ENCODE assay signal across 8 mouse cellular contexts in genomic region chr16:91073163-91073892, GRCm38 (mm10). TPM values are rescaled to one million over a fixed set of nuclear protein-coding genes. Genes with fewer than 3 reads are reported as not detected.
DNase-seq lines count a peak whose midpoint lies in the region; ATAC-seq and TF ChIP-seq lines count a peak whose summit lies in the region.

No protein-coding gene starts in this region.

- 33% methylated on average over 24 of the region's 24 CpGs for WGBS in embryonic facial prominence, embryonic 13.5 days
- WGBS in heart, adult 2 months: 41% methylated on average over 23 of the region's 24 CpGs
- 44% methylated on average over 20 of the region's 24 CpGs for WGBS in kidney, adult 2 months
- WGBS in limb, embryonic 11.5 days: 39% methylated on average over 23 of the region's 24 CpGs
- WGBS in midbrain, embryonic 14.5 days: 31% methylated on average over 24 of the region's 24 CpGs

- peak; percentile 98 for DNase-seq in 3T3-L1 (ENCODE audit: low read depth, low spot score)
- DNase-seq in adrenal gland, postnatal 36 days: peak; percentile 88 to 89
- peak; percentile 83 to 86 for DNase-seq in heart, adult 2 months
- DNase-seq in kidney, adult 2 months: peak; percentile 93
- peak; percentile 93 for DNase-seq in limb, embryonic 11.5 days (ENCODE audit: low spot score)
- DNase-seq in midbrain, embryonic 14.5 days: peak; percentile 95
- peak; percentile 69 for DNase-seq in spleen, adult 12 weeks (ENCODE audit: low spot score)

- TF ChIP-seq POLR2A in heart, adult 2 months (IDR thresholded peaks at IDR 0.05; ENCODE audit: insufficient read depth, low read depth, low read length): no peak
- no peak for TF ChIP-seq POLR2A in kidney, adult 2 months (IDR thresholded peaks at IDR 0.05; ENCODE audit: low read depth, low read length)

- TF ChIP-seq CTCF in heart, adult 2 months (IDR thresholded peaks at IDR 0.05): peak; percentile 80
- peak; percentile 91 for TF ChIP-seq CTCF in kidney, adult 2 months (conservative IDR thresholded peaks at IDR 0.05; ENCODE audit: insufficient read depth, insufficient read length, low read depth, low read length)

- H3K4me3 ChIP-seq in embryonic facial prominence, embryonic 13.5 days: 0 out of 2 replicates have a peak overlapping the region, but pooled peaks have one; percentile 3
- H3K4me3 ChIP-seq in heart, adult 2 months: no peak overlapping the region
- H3K4me3 ChIP-seq in kidney, adult 2 months (ENCODE audit: insufficient read depth, low read depth, low read length): no peak overlapping the region
- H3K4me3 ChIP-seq in limb, embryonic 11.5 days (ENCODE audit: low read depth, low read length): no peak overlapping the region
- no peak overlapping the region for H3K4me3 ChIP-seq in midbrain, embryonic 14.5 days (replicated peaks; ENCODE audit: low read depth, low read length)

- ATAC-seq in embryonic facial prominence, embryonic 13.5 days (ENCODE audit: insufficient number of reproducible peaks, insufficient read depth, low FRiP score, low TSS enrichment, low read depth): peak; percentile 89
- peak; percentile 89; the same call in 1 of the 2 replicates for ATAC-seq in limb, embryonic 11.5 days (ENCODE audit: insufficient number of reproducible peaks, low FRiP score, low TSS enrichment, low read depth)
- peak; percentile 94 for ATAC-seq in midbrain, embryonic 14.5 days (ENCODE audit: low FRiP score, low TSS enrichment)

- intact Hi-C loops in heart, adult 2 months (cut with DNase I): loop anchor here (10.0 kb wide), 1 partner anchor 371 kb away; no protein-coding TSS in a partner anchor

- peaks cover 17% of the 10 kb centered on the region for H3K27me3 ChIP-seq in embryonic facial prominence, embryonic 13.5 days
- no peaks in the 10 kb centered on the region for H3K27me3 ChIP-seq in heart, adult 2 months (ENCODE audit: control insufficient read depth, insufficient read depth, low read length)
- H3K27me3 ChIP-seq in kidney, adult 2 months (replicated peaks; ENCODE audit: control insufficient read depth, insufficient read depth, low read length): no peaks in the 10 kb centered on the region
- H3K27me3 ChIP-seq in limb, embryonic 11.5 days (ENCODE audit: control insufficient read depth, insufficient read depth, low read length): no peaks in the 10 kb centered on the region
- H3K27me3 ChIP-seq in midbrain, embryonic 14.5 days (ENCODE audit: control insufficient read depth, insufficient read depth, low read length): no peaks in the 10 kb centered on the region

- H3K9ac ChIP-seq in embryonic facial prominence, embryonic 13.5 days: no peak overlapping the region
- no peak overlapping the region for H3K9ac ChIP-seq in heart, adult 2 months (ENCODE audit: low read depth, low read length)
- no peak overlapping the region for H3K9ac ChIP-seq in limb, embryonic 11.5 days (ENCODE audit: low read length)
- no peak overlapping the region for H3K9ac ChIP-seq in midbrain, embryonic 14.5 days (replicated peaks; ENCODE audit: low read length)

- peak; percentile 77; the same call in 1 of the 2 replicates for TF ChIP-seq EP300 in heart, adult 2 months (IDR thresholded peaks at IDR 0.05; ENCODE audit: insufficient read depth, low read depth, low read length)

- 0 out of 2 replicates have a peak, but pooled peaks cover 4% of the 10 kb centered on the region for H3K4me1 ChIP-seq in embryonic facial prominence, embryonic 13.5 days
- no peaks in the 10 kb centered on the region for H3K4me1 ChIP-seq in heart, adult 2 months (ENCODE audit: control insufficient read depth, insufficient read depth, low read length)
- H3K4me1 ChIP-seq in kidney, adult 2 months (ENCODE audit: control insufficient read depth, insufficient read depth, low read length): no peaks in the 10 kb centered on the region
- peaks cover 3% of the 10 kb centered on the region; the same call in 1 of the 2 replicates for H3K4me1 ChIP-seq in limb, embryonic 11.5 days (ENCODE audit: control insufficient read depth, insufficient read depth, low read length)
- no peaks in the 10 kb centered on the region for H3K4me1 ChIP-seq in midbrain, embryonic 14.5 days (ENCODE audit: control insufficient read depth, insufficient read depth, low read length)

- H3K79me2 ChIP-seq in heart, adult 2 months (replicated peaks; ENCODE audit: control insufficient read depth, insufficient read depth, low read length): no peaks in the 10 kb centered on the region

- H3K36me3 ChIP-seq in embryonic facial prominence, embryonic 13.5 days: no peaks in the 10 kb centered on the region
- no peaks in the 10 kb centered on the region for H3K36me3 ChIP-seq in heart, adult 2 months (ENCODE audit: control insufficient read depth, insufficient read depth, low read length)
- H3K36me3 ChIP-seq in kidney, adult 2 months (ENCODE audit: control insufficient read depth, insufficient read depth, low read length): no peaks in the 10 kb centered on the region
- H3K36me3 ChIP-seq in limb, embryonic 11.5 days (ENCODE audit: control insufficient read depth, insufficient read depth, low read length): no peaks in the 10 kb centered on the region
- no peaks in the 10 kb centered on the region for H3K36me3 ChIP-seq in midbrain, embryonic 14.5 days (ENCODE audit: control insufficient read depth, insufficient read depth, low read length)

- peak overlapping the region; percentile 34 for H3K4me2 ChIP-seq in embryonic facial prominence, embryonic 13.5 days
- H3K4me2 ChIP-seq in limb, embryonic 11.5 days (ENCODE audit: low read depth, severe bottlenecking): no peak overlapping the region
- H3K4me2 ChIP-seq in midbrain, embryonic 14.5 days (ENCODE audit: low read length): peak overlapping the region; percentile 25; the same call in 1 of the 2 replicates

- no peaks in the 10 kb centered on the region for H3K9me3 ChIP-seq in embryonic facial prominence, embryonic 13.5 days
- H3K9me3 ChIP-seq in limb, embryonic 11.5 days (ENCODE audit: control insufficient read depth, low read length): no peaks in the 10 kb centered on the region
- no peaks in the 10 kb centered on the region for H3K9me3 ChIP-seq in midbrain, embryonic 14.5 days (ENCODE audit: control insufficient read depth, low read length)

- H3K27ac ChIP-seq in embryonic facial prominence, embryonic 13.5 days: no peak overlapping the region
- H3K27ac ChIP-seq in heart, adult 2 months: no peak overlapping the region
- H3K27ac ChIP-seq in kidney, adult 2 months (ENCODE audit: insufficient read depth, low read depth, low read length): no peak overlapping the region
- no peak overlapping the region for H3K27ac ChIP-seq in limb, embryonic 11.5 days (replicated peaks; ENCODE audit: low read depth, low read length)
- no peak overlapping the region for H3K27ac ChIP-seq in midbrain, embryonic 14.5 days (replicated peaks; ENCODE audit: low read depth, low read length)

RNA-seq across cellular contexts. Expression of gene 4932438H23Rik, which starts 21.6 kb away (rescaled TPM):
- total RNA-seq in adrenal gland, postnatal 36 days (2021): not detected
- 0.17 TPM in 1 of 2 replicates, not detected in the other for polyA plus RNA-seq in embryonic facial prominence, embryonic 13.5 days (2015; fragmentation: Nextera tagmentation; extraction: Ambion mirVana)
- total RNA-seq in heart, adult 2 months (2021): under 1 TPM in 1 of 2 experiments, not detected in 1; 0.14 TPM
- 0.06 and 0.12 TPM in 2 replicates for polyA plus RNA-seq in heart, adult 2 months (2012; rRNA removed)
- polyA plus RNA-seq in kidney, adult 2 months (2012; rRNA removed): 0.14 and 0.42 TPM in 2 replicates
- polyA plus RNA-seq in limb, embryonic 11.5 days (2014; fragmentation: Nextera tagmentation; extraction: Ambion mirVana): not detected in 2 replicates
- polyA plus RNA-seq in midbrain, embryonic 14.5 days (2014; fragmentation: Nextera tagmentation; extraction: Ambion mirVana): 0.34 and 1.7 TPM in 2 replicates

RNA-seq across cellular contexts. Expression of gene Paxbp1, which starts 29.0 kb away (rescaled TPM):
- 10 to 100 TPM; 44.3 to 62.3 TPM for total RNA-seq in adrenal gland, postnatal 36 days (2021)
- 71.6 and 76.4 TPM in 2 replicates for polyA plus RNA-seq in embryonic facial prominence, embryonic 13.5 days (2015; fragmentation: Nextera tagmentation; extraction: Ambion mirVana)
- 10 to 100 TPM; 11.6 to 12.0 TPM for total RNA-seq in heart, adult 2 months (2021)
- polyA plus RNA-seq in heart, adult 2 months (2012; rRNA removed): 10.2 and 27.2 TPM in 2 replicates
- 13.3 and 13.6 TPM in 2 replicates for polyA plus RNA-seq in kidney, adult 2 months (2012; rRNA removed)
- 89.3 and 97.2 TPM in 2 replicates for polyA plus RNA-seq in limb, embryonic 11.5 days (2014; fragmentation: Nextera tagmentation; extraction: Ambion mirVana)
- polyA plus RNA-seq in midbrain, embryonic 14.5 days (2014; fragmentation: Nextera tagmentation; extraction: Ambion mirVana): 83.8 and 96.8 TPM in 2 replicates
